ENCODE assay signal across 8 mouse cellular contexts in genomic region chr2:45105922-45106851, GRCm38 (mm10). TPM values are rescaled to one million over a fixed set of nuclear protein-coding genes. Genes with fewer than 3 reads are reported as not detected.
A peak's percentile ranks its signal among the peaks of the same experiment; 100 is the strongest.
DNase-seq lines count a peak whose midpoint lies in the region; ATAC-seq and TF ChIP-seq lines count a peak whose summit lies in the region.

No protein-coding gene starts in this region.

- peak; percentile 55 to 85 for DNase-seq in adrenal gland, adult (ENCODE audit: inconsistent age in 2 of 2, low spot score in 1 of 2)
- no peak for DNase-seq in adrenal gland, adult 8-10 months
- no peak for DNase-seq in lung, postnatal 0 days (ENCODE audit: low spot score)
- DNase-seq in lung, postnatal 14 days = no peak
- DNase-seq in yolk sac, embryonic 10.5 days (ENCODE audit: low spot score) = no peak

- peak overlapping the region; percentile 16; the same call in 1 of the 2 replicates for H3K9ac ChIP-seq in lung, postnatal 0 days (replicated peaks; ENCODE audit: low read depth)
- peak overlapping the region; percentile 4; the same call in 1 of the 2 replicates for H3K9ac ChIP-seq in intestine, embryonic 15.5 days
- peak overlapping the region; percentile 38 for H3K9ac ChIP-seq in stomach, embryonic 14.5 days (replicated peaks; ENCODE audit: low read depth, low read length)

- no peak for TF ChIP-seq CTCF in lung, postnatal 0 days (IDR thresholded peaks at IDR 0.05)

- no peaks in the 10 kb centered on the region for H3K4me1 ChIP-seq in lung, postnatal 0 days (ENCODE audit: insufficient read depth, low read depth, low read length)
- peaks cover 3% of the 10 kb centered on the region; the same call in 1 of the 2 replicates for H3K4me1 ChIP-seq in intestine, embryonic 15.5 days (replicated peaks)
- H3K4me1 ChIP-seq in stomach, embryonic 14.5 days (ENCODE audit: control insufficient read depth, insufficient read depth, low read length) = peaks cover 18% of the 10 kb centered on the region; the same call in 1 of the 2 replicates

- no peak for ATAC-seq in lung, postnatal 0 days
- no peak for ATAC-seq in intestine, embryonic 15.5 days
- ATAC-seq in stomach, embryonic 14.5 days (ENCODE audit: insufficient number of reproducible peaks, insufficient read depth, low FRiP score, low read depth) = no peak
- ATAC-seq in CD4-positive, CD25-positive, alpha-beta regulatory T cell, adult 4 months = no peak

- H3K4me2 ChIP-seq in lung, postnatal 0 days (replicated peaks; ENCODE audit: low read depth, low read length) = peak overlapping the region; percentile 66
- peak overlapping the region; percentile 85 for H3K4me2 ChIP-seq in intestine, embryonic 15.5 days (replicated peaks)
- peak overlapping the region; percentile 73 for H3K4me2 ChIP-seq in stomach, embryonic 14.5 days (replicated peaks; ENCODE audit: low read depth, low read length)

- no peaks in the 10 kb centered on the region for H3K9me3 ChIP-seq in lung, postnatal 0 days (ENCODE audit: low read length)
- H3K9me3 ChIP-seq in intestine, embryonic 15.5 days = no peaks in the 10 kb centered on the region
- H3K9me3 ChIP-seq in stomach, embryonic 14.5 days (ENCODE audit: control insufficient read depth, low read depth, low read length) = no peaks in the 10 kb centered on the region

- 30% methylated on average over 7 of the region's 7 CpGs for WGBS in lung, postnatal 0 days
- WGBS in intestine, embryonic 15.5 days = 38% methylated on average over 7 of the region's 7 CpGs
- 48% methylated on average over 7 of the region's 7 CpGs for WGBS in stomach, embryonic 14.5 days

- no peaks in the 10 kb centered on the region for H3K36me3 ChIP-seq in lung, postnatal 0 days (ENCODE audit: insufficient read depth, low read length)
- no peaks in the 10 kb centered on the region for H3K36me3 ChIP-seq in intestine, embryonic 15.5 days
- H3K36me3 ChIP-seq in stomach, embryonic 14.5 days (ENCODE audit: control insufficient read depth, insufficient read depth, low read length) = no peaks in the 10 kb centered on the region; the same call in 1 of the 2 replicates

- H3K4me3 ChIP-seq in lung, postnatal 0 days (ENCODE audit: low read depth, low read length) = peak overlapping the region; percentile 17
- H3K4me3 ChIP-seq in intestine, embryonic 15.5 days (replicated peaks) = 0 out of 2 replicates have a peak overlapping the region, but pooled peaks have one; percentile 7
- peak overlapping the region; percentile 21 for H3K4me3 ChIP-seq in stomach, embryonic 14.5 days (ENCODE audit: low read depth, low read length)

- no peak for TF ChIP-seq EP300 in lung, postnatal 0 days (IDR thresholded peaks at IDR 0.05)

- H3K27ac ChIP-seq in lung, postnatal 0 days (ENCODE audit: low read length) = peak overlapping the region; percentile 73
- H3K27ac ChIP-seq in intestine, embryonic 15.5 days = peak overlapping the region; percentile 37; the same call in 1 of the 2 replicates
- peak overlapping the region; percentile 61 for H3K27ac ChIP-seq in stomach, embryonic 14.5 days (ENCODE audit: low read length)

- H3K27me3 ChIP-seq in lung, postnatal 0 days (replicated peaks; ENCODE audit: insufficient read depth, low read length) = no peaks in the 10 kb centered on the region
- H3K27me3 ChIP-seq in intestine, embryonic 15.5 days (replicated peaks) = peaks cover 10% of the 10 kb centered on the region; the same call in 1 of the 2 replicates
- no peaks in the 10 kb centered on the region for H3K27me3 ChIP-seq in stomach, embryonic 14.5 days (ENCODE audit: control insufficient read depth, insufficient read depth, low read length)

RNA-seq across cellular contexts. Expression of gene Zeb2, which starts 11.0 kb away (rescaled TPM):
- 100 to 1,000 TPM; 131 to 156 (median 144) TPM for total RNA-seq in adrenal gland, adult 8-10 months (2022)
- 36.4 and 44.9 TPM in 2 replicates for polyA plus RNA-seq in lung, postnatal 0 days (2015; fragmentation: Nextera tagmentation; extraction: Ambion mirVana)
- 34.5 and 37.4 TPM in 2 replicates for polyA plus RNA-seq in intestine, embryonic 15.5 days (2015; fragmentation: Nextera tagmentation; extraction: Ambion mirVana)
- polyA plus RNA-seq in stomach, embryonic 14.5 days (2014; fragmentation: Nextera tagmentation; extraction: Ambion mirVana) = 67.9 and 73.2 TPM in 2 replicates
- 1 to 10 TPM in 1 of 2 experiments, under 1 TPM in 1; 0.71 to 2.3 TPM for polyA plus RNA-seq in CD4-positive, CD25-positive, alpha-beta regulatory T cell, adult 4 months (2017; shearing (Covaris generic))

Comparison
In these comparisons a context has a peak if more than half of its experiments do, and no peak if none do; other contexts are left out.
1. DNase-seq: peak in adrenal gland, adult (2 of 2); none in adrenal gland, adult 8-10 months (single experiment), lung, postnatal 0 days (single experiment), lung, postnatal 14 days (single experiment) and yolk sac, embryonic 10.5 days (single experiment).
2. RNA of gene Zeb2, which starts 11.0 kb away (polyA plus RNA-seq): 67.9 to 73.2 TPM in stomach, embryonic 14.5 days, 34.5 to 37.4 TPM in intestine, embryonic 15.5 days and 36.4 to 44.9 TPM in lung, postnatal 0 days; 0.71 to 2.3 TPM in CD4-positive, CD25-positive, alpha-beta regulatory T cell, adult 4 months; every median in the first group is over 10 times any median in the second.
3. Peak in every context shown above with its lines, with median percentiles within 50 percentile points of each other: H3K27ac ChIP-seq, H3K4me2 ChIP-seq, H3K4me3 ChIP-seq and H3K9ac ChIP-seq.